Mouse (Mus musculus): ENCODE measurements around the gene Mrvi1. TPM values are rescaled to one million over a fixed set of nuclear protein-coding genes. Genes with fewer than 3 reads are reported as not detected.

Mrvi1 gene
- polyA plus RNA-seq, 1 experiment: 1.7 TPM

DNA sequence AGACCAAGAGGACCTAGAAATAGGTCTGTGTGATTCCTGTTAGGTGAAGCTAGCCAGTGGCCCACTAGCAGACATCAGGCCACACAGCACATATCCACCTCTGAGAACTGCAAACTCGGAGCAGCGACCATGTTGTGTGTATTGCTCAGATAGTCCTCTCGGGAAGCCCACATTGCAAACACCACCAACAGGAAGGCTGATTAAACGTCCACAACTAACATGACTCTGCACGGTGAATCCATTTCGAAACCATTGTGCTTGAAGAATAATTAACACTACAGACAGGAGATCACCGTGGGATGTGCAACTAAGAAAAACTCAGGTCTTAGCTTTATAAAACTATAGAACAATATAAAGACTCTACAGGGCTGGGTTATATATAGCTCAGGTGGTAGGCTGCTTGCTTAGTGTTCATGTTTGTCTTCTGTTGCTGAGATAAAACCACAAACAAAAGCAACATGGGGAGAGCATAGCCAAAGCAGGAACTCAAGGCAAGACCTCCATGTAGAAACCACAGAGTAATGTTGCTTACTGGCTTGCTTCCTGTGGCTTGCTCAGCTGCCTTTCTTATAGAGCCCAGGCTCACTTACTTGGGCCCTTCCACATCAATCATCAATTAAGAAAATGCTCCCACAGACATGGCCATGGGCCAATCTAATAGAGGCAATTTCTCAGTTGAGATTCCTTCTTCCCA is 4.4 kb downstream of the Mrvi1 start:
- DNase-seq (ENCODE audit: low read depth): no peak
- no peak for TF ChIP-seq CTCF (IDR thresholded peaks at IDR 0.05; ENCODE audit: borderline replicate concordance, extremely low read depth, insufficient read depth, insufficient read length)
- no peak for TF ChIP-seq POLR2A (IDR thresholded peaks at IDR 0.05; ENCODE audit: borderline replicate concordance, extremely low read depth, insufficient read depth, insufficient read length, poor library complexity, severe bottlenecking)

DNA sequence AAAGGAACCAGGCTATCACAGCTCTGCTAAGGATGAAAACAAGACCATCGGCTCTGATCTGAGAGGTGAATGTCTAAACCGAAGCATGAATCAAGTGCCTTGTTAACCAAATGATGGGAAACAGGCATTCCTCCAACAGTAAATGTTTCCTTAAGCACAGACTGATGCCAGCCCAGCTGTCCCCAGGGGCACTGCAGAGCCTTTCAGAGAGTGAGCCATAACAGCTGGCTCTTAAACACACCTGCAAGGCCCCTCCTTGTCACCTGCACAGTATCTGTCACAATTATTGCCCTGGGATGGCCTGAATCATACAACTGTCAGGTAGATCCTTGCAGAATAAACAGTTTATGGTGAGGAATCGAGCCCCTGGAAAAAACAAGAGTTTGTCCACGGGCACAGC is 8.8 kb downstream of the Mrvi1 start:
- no peak for DNase-seq (ENCODE audit: low read depth)
- TF ChIP-seq CTCF (IDR thresholded peaks at IDR 0.05; ENCODE audit: borderline replicate concordance, extremely low read depth, insufficient read depth, insufficient read length): no peak
- TF ChIP-seq POLR2A (IDR thresholded peaks at IDR 0.05; ENCODE audit: borderline replicate concordance, extremely low read depth, insufficient read depth, insufficient read length, poor library complexity, severe bottlenecking): no peak

DNA sequence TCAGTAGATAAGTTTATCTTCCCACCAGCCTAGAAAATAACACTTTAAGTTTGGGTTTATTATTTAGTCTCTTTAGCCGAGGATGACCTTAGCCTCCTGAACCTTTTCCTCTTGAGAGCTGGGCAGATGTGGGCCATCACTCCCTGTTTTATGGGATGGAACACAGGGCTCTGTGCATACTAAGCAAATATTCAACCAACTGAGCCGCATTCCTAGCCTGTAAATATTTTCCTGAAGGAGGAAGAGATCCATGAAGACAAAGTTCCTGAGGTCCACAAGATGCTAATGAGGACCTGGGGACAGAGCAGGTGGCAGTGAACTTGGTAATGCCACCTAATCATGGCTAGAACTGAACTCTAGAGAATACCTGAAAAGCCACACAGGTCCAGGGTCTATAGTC is 9.5 kb downstream of the Mrvi1 start:
- no peak for TF ChIP-seq CTCF (IDR thresholded peaks at IDR 0.05; ENCODE audit: borderline replicate concordance, extremely low read depth, insufficient read depth, insufficient read length)
- TF ChIP-seq POLR2A (IDR thresholded peaks at IDR 0.05; ENCODE audit: borderline replicate concordance, extremely low read depth, insufficient read depth, insufficient read length, poor library complexity, severe bottlenecking): no peak
- DNase-seq (ENCODE audit: low read depth): no peak

DNA sequence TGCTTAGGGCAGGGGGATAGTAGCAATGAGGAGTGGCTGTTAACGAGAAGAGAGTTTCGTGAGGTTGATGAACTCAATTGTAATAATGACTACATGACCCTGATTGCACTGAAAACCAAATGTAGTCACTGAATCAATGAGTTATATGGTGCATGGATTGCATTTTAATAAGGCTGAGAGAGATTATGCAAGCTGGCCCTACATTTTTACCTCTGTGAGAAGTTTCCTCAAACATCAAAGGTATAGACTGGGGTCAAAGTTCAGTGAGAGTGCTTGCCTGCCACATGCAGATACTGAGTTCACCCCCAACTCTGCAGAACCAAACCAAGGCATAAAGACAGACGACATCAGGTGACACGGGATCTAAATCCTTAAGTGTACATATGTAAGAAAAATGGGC is 14.9 kb downstream of the Mrvi1 start:
- DNase-seq (ENCODE audit: low read depth): no peak
- no peak for TF ChIP-seq POLR2A (IDR thresholded peaks at IDR 0.05; ENCODE audit: borderline replicate concordance, extremely low read depth, insufficient read depth, insufficient read length, poor library complexity, severe bottlenecking)
- no peak for TF ChIP-seq CTCF (IDR thresholded peaks at IDR 0.05; ENCODE audit: borderline replicate concordance, extremely low read depth, insufficient read depth, insufficient read length)

DNA sequence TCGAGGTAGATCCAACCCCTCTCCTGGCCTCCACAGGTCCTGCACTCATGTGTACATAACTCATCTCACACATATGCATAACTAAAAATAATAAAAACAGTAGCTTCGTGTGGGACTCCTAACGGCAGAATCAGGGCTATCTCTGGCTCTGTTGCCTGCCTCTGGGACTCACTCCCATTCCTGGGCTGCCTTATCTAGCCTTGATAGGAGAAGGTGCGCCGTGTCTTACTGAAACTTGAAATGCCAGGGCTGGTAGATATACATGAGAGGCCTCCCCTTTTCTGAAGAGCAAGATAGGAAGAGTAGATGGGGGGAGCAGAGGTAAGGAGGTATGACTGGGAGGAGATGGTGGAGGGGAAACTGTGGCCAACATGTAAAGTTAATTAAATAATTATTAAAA is 15.4 kb downstream of the Mrvi1 start:
- DNase-seq (ENCODE audit: low read depth): no peak
- TF ChIP-seq POLR2A (IDR thresholded peaks at IDR 0.05; ENCODE audit: borderline replicate concordance, extremely low read depth, insufficient read depth, insufficient read length, poor library complexity, severe bottlenecking) (no peak), CTCF (IDR thresholded peaks at IDR 0.05; ENCODE audit: borderline replicate concordance, extremely low read depth, insufficient read depth, insufficient read length) (no peak)

DNA sequence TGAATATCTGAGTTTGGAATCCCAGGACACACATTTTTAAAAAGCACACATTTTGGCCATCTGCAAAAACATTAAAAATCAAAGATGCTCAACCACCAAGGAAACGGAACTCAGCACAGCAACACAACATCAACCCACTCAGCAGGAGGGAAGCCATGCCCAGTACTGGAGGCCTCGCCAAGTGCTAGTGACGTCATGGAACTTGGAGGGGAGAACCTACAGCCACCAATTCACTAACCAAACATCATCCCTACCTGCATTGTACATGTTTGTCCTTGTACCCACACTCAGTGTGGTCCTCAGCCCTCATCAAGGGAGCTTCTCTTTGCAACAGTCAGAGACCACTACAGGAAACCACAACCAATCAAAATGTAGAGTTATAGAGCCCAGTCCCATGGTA is 16.9 kb downstream of the Mrvi1 start:
- TF ChIP-seq POLR2A (IDR thresholded peaks at IDR 0.05; ENCODE audit: borderline replicate concordance, extremely low read depth, insufficient read depth, insufficient read length, poor library complexity, severe bottlenecking) (no peak), CTCF (IDR thresholded peaks at IDR 0.05; ENCODE audit: borderline replicate concordance, extremely low read depth, insufficient read depth, insufficient read length) (no peak)
- DNase-seq (ENCODE audit: low read depth): no peak

DNA sequence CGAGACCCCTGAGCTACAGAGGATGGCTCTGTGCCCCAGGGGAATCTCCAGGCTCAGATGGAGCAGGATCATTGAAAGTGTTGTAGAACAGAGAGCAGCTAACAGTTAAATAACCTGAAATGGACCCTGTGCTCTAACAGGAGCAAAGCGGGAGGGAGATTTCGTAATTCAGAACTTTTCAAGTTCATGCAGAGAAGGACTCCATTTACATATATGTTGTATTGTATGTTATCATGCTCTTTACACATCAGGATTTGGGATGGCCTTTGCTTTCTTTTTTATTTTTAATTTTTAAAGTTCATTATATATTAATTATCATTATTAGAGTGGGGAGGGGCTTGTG is 18.6 kb downstream of the Mrvi1 start:
- DNase-seq (ENCODE audit: low read depth): no peak
- TF ChIP-seq POLR2A (IDR thresholded peaks at IDR 0.05; ENCODE audit: borderline replicate concordance, extremely low read depth, insufficient read depth, insufficient read length, poor library complexity, severe bottlenecking): no peak
- no peak for TF ChIP-seq CTCF (IDR thresholded peaks at IDR 0.05; ENCODE audit: borderline replicate concordance, extremely low read depth, insufficient read depth, insufficient read length)

DNA sequence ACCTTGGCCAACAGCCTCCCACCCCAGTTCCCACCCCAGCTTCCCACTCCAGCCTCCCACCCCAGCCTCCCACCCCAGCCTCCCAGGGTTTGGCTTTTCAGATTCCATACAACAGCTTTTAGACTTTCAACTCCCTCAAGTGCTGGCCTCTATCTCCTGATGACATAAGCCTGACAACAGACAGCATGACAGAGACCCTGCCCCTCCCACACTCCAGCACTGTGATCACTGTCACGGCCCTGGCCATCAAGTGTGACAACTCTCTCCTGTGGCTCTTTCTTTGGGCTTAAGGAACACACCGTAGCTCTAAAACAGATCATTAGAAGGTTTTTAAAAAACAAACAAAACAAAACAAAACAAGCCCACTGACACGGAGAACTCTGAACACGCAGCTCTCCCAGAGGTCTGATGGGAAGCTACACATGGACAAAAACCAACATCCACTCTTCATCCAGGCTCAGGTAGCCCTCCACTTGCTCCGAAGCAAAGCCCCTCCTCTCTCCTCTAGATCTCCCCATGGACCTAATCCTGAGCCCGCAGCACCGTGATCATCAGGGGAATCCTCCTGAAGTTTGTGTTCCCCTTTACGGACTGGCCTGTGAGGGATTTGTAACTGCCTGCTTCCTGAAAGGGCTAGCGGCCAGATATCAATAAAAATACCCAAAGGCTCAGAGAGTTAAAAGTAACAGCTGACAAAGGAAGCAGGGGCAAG is 19.2 kb downstream of the Mrvi1 start:
- no peak for TF ChIP-seq CTCF (IDR thresholded peaks at IDR 0.05; ENCODE audit: borderline replicate concordance, extremely low read depth, insufficient read depth, insufficient read length)
- TF ChIP-seq POLR2A (IDR thresholded peaks at IDR 0.05; ENCODE audit: borderline replicate concordance, extremely low read depth, insufficient read depth, insufficient read length, poor library complexity, severe bottlenecking): no peak

DNA sequence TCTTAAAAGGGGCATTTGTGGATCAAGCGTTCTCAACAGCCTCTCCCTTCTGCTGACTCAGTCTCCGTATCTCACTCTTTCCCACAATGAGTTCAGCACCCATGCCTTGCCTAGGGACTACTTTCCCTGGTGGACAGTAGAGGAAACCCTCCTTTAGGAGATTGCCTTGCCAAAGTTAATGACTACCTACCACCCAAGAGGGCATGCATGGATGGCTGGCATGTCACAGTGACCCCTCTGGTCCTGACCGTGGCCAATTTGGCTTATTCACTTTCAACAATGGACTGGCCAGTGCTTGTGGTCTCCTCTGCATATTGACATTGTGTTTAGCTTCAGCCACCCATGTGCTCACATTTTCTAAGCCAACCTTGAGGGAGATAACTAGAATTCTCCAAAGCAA is 19.8 kb downstream of the Mrvi1 start:
- DNase-seq (ENCODE audit: low read depth): no peak
- TF ChIP-seq CTCF (IDR thresholded peaks at IDR 0.05; ENCODE audit: borderline replicate concordance, extremely low read depth, insufficient read depth, insufficient read length) (no peak), POLR2A (IDR thresholded peaks at IDR 0.05; ENCODE audit: borderline replicate concordance, extremely low read depth, insufficient read depth, insufficient read length, poor library complexity, severe bottlenecking) (no peak)

More for the DNA sequence above, 19.2 kb downstream of the Mrvi1 start:
- no peak for DNase-seq (ENCODE audit: low read depth)

DNA sequence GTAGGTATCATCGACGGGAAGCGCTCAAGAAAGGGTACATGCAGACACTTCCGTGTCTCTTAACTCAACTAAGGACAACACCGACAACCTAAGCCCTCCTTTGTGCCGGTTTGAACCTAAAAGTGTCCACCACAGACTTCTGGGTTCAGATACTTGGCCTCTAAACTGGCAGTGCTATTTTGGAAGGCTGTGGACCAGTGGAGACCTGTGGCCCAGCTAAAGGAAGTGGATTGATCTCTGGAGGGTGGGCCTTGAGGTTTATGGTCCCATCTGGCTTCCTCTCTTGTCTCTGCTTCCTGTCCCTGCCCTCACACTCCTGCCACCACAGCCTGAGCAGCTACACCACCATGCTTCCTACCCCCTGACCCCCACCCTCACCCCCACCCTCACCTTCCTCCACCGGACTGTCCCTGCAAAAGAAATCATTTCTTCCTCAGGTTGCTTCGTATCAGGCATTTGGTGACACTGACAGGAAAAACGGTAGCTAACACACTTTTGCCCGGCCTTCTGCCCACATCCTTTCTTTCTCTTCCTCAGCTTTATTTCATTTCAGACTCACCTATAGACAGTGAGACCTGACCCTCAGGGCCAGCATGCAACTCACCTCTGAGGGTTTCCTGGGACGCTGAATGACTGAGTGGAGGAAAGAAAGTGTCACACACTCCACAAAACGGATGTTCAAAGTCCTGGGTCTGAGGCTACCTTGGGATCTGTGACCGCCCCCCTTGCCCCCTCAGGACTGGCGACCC is 25.7 kb downstream of the Mrvi1 start:
- DNase-seq (ENCODE audit: low read depth): no peak
- TF ChIP-seq POLR2A (IDR thresholded peaks at IDR 0.05; ENCODE audit: borderline replicate concordance, extremely low read depth, insufficient read depth, insufficient read length, poor library complexity, severe bottlenecking): no peak
- no peak for TF ChIP-seq CTCF (IDR thresholded peaks at IDR 0.05; ENCODE audit: borderline replicate concordance, extremely low read depth, insufficient read depth, insufficient read length)

DNA sequence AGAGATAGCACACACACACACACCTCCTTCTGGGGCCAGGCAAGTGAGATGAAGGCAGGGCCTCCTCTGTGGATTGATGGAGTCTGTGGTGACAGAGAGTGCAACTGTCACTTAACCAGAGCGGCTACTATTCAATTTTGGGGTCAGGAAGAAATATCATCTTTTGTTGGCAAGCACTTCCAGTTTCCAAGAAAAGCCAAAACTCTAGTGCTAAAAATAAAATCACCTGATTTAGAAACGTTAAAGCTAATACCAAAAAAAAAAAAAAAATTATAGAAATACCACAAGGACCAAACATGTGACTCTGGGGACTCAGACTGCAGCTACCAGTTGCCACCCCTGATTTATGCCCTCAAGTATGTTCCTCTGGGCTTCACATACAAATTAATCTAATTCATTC is 26.7 kb downstream of the Mrvi1 start:
- TF ChIP-seq CTCF (IDR thresholded peaks at IDR 0.05; ENCODE audit: borderline replicate concordance, extremely low read depth, insufficient read depth, insufficient read length): no peak
- no peak for TF ChIP-seq POLR2A (IDR thresholded peaks at IDR 0.05; ENCODE audit: borderline replicate concordance, extremely low read depth, insufficient read depth, insufficient read length, poor library complexity, severe bottlenecking)
- DNase-seq (ENCODE audit: low read depth): no peak

All from brain, embryonic 14.5 days (tissue).